Mouse (Mus musculus) ovary, postnatal 10 days (tissue): ENCODE measurements around the gene Pparg.

ENCODE experiments used
- DNase-seq: peaks from one replicate; pipeline ENCODE4 v3.0.0; 2022; ENCODE audit warnings: low spot score

Gene Pparg

GRCm38 (mm10) chr6:115463338-115463737 lies 102.6 kb downstream of the Pparg start:
- no peak for DNase-seq

DNA sequence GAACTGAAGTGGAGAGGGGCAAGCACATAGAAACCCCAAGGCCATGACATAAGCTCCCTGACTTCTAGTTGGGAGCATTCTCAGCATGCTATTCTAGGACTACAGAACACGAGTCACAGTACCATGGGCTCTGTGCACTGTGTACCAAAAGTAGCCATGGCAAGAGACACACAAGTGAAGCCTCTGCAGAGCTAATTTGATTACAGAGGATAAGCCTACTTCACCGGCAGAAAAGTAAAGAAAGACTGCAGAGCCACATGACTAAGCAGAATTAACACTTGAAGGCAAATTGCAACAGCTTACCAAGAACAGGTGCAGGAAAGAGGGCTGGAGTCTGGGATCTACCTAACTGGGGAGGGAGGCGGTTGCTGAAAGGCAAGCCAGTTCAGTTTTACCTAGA lies 103.9 kb downstream of the Pparg start:
- DNase-seq = no peak

DNA sequence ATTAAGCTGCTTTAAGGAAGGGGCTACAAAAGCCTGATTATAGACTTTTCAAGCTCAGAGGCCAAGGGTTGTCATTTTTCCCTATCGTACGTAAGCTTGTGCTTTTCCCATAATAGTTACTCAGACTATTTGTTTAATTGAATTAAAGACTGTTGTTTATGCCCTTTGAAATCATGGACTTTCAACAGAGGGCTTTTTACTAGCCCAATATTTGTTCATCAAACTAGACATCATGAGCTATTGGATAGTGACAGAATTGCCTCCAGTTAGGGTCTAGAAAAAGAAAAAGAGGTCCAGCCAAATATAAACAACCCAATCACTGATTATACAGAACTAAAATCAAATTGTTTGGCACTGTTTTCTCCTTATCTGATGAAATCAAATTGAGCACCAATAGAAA lies 104.7 kb downstream of the Pparg start:
- no peak for DNase-seq

GRCm38 (mm10) chr6:115465876-115466275 lies 105.1 kb downstream of the Pparg start:
- DNase-seq = no peak

GRCm38 (mm10) chr6:115466601-115467000 lies 105.8 kb downstream of the Pparg start:
- DNase-seq = no peak

- DNase-seq = no peak
These were observed 109.2 kb downstream of the Pparg start for GRCm38 (mm10) chr6:115469666-115470581.

- no peak for DNase-seq
These were observed 111.2 kb downstream of the Pparg start for GRCm38 (mm10) chr6:115471956-115472355.

- DNase-seq = no peak
These were observed 116.4 kb downstream of the Pparg start for GRCm38 (mm10) chr6:115477081-115477695.

DNA sequence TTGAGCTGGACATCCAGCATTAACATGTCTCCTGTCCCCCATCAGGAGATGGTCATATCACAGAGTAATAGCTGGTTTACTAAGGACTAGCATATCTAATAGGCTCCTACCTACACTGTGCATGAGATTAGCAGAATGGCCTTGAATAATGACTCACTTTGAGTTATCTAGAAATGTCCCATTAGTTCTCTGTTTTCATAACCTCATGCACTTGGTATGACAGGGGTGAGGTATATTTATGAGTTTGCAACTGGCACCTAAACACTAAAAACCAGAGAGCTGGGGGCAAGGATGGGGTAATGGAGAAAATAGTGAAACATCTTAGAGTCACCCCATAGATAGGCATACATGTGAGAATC lies 119.2 kb downstream of the Pparg start:
- DNase-seq = no peak

DNA sequence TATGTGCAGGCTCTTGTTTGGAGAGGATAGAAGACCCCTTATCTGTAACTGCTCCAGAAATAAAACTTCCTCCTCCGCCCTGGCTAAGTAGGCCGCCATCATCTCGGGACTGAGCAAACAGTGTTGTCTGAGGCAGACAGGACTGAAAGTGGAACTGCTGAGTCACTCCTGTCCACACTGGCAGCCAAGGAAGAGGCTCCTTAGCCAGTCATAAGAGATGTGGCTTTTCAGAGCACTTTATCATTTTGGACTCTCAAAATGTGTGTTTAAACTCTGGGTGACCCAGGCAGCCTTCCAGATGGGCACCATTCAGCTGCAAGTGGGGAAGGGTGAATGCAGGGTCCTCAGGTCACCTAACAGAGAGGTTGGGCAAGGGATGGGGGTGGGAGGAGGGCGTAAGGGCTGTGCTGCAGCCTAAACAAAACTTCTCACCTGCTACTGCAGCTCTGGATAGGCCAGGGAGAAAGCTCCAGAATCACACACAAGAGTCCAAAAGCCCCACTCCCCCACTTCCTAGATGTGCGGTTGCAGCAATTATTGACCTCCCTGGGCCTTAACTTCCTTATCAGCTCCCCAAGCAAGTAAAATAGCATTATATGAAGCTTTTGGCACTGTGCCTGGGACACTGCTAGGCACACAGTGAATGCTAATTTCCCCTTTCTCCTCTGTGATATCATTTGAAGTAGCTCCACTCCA lies 119.7 kb downstream of the Pparg start:
- DNase-seq = no peak

DNA sequence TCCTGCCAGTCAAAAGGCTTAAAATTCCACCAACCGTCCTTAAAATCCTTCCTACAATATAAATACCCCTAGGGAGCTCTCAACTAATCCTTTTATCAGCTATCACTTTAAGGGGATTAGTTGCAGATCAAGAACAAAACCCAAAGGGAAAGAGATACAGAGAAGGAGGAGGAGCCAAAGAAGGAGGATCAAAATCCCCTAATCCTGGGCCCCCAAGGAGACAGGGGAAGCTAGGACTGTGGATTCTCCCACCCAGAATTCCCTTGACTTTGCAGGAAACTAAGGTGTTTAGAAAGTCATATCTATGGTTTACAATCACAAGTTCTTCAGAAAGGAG lies 120.2 kb downstream of the Pparg start:
- no peak for DNase-seq

DNA sequence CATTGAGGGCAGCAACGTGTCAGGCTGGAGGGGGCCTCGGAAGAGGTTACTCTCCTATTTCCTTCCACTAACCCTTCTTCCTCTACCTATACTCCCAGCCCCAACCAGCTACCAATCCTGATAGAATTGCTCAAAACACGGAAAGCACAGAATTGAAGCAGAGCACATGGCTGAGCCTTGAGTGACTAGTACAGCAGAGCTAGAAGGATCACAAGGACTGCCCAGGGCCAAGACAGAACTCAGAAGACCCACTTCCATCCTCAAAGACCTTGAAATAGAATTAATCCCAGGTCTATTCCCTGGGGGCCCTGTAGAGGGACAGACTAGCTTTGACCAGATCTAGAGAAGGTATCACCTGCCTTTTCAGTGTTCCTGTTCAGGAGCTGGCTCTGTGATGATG lies 120.9 kb downstream of the Pparg start:
- no peak for DNase-seq

DNA sequence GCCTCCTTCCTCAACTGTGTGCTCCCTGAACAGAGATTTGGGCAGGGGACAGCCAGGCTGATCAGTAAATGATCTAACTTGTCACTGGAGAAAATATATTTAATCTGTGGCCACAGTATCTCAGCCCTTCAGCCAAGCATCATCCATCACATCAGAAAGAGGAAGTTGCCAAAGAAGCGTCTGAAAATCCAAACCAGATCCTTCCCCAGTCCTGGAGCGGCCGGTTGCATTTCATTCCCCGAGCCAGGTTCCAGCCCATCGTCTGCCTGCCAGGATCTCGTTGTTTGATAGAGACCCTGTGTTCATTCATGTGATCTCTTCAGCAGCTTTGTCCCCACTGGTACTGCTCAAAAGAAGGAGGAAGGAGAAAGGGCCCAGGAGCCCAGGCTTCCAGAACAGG lies 124.9 kb downstream of the Pparg start:
- no peak for DNase-seq

- no peak for DNase-seq
These were observed 129.1 kb downstream of the Pparg start for GRCm38 (mm10) chr6:115489831-115490230.

DNA sequence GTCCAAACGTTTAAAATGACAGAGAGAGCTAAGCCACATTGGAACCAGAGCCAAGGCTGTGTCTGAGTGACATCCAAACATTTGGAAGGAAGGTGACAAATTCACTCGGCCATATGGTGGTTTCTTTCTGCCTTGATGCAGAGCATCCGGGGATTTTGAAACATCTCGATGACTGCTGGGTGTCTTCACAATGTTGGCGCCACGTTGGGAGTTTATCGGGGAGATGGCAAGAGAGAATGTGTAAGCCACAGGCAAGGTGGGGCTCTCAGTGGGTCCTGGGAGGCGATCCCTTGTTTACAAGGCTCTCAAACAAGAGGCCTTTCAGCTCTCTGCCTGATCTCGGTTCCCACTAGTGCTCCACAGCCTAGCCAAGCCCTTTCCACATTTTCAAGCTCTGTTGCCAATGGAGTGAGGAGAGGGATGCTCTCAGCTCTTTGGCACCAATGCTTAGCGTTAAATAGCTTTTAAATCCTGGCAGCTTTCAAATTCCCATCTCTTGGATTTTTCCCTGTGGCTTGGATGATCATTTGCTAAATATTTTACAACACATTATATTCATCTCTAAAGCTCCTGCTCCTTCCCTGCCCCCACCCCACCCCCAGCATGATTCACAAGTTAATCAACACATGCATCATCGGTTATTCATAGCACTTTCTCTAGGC lies 132.3 kb downstream of the Pparg start:
- no peak for DNase-seq

GRCm38 (mm10) chr6:115493824-115494223 lies 133.1 kb downstream of the Pparg start:
- DNase-seq = no peak

- no peak for DNase-seq
These were observed 138.8 kb downstream of the Pparg start for GRCm38 (mm10) chr6:115499540-115499939.

DNA sequence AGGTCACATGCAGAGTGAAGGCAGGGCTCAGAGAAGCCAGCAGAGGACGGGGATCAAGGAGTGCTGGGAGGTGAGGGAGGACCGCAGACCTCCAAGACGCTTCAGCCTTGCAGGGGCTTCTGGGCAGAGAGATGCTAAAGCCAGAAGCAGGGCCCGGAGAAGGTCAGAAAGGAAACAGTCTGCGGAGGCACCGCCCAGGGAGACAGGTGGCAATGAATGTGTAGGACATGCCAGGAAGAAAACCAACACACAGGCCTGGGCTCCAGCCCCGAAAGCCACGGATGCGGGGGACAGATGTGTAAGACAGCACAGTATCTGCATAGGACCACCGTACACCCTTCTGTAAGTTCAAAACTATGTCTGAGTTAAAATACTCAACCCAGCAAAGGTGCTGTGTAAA lies 139.5 kb downstream of the Pparg start:
- no peak for DNase-seq

GRCm38 (mm10) chr6:115501131-115501530 lies 140.4 kb downstream of the Pparg start:
- no peak for DNase-seq

GRCm38 (mm10) chr6:115503038-115503437 lies 142.3 kb downstream of the Pparg start:
- no peak for DNase-seq

GRCm38 (mm10) chr6:115503549-115504159 lies 142.9 kb downstream of the Pparg start:
- DNase-seq = no peak

GRCm38 (mm10) chr6:115504160-115504558 lies 143.4 kb downstream of the Pparg start:
- no peak for DNase-seq
